Mouse (Mus musculus): ENCODE results near the gene Trpt1. TPM values are rescaled to one million over a fixed set of nuclear protein-coding genes. Genes with fewer than 3 reads are reported as not detected.

The Trpt1 gene
- polyA plus RNA-seq, 1 experiment: 29.6 TPM

GRCm38 (mm10) chr19:7040637-7041130 lies 44.8 kb downstream of the Trpt1 start:
- TF ChIP-seq CTCF (IDR thresholded peaks at IDR 0.05; ENCODE audit: borderline replicate concordance, insufficient read depth, low read depth, low read length): no peak
- no peak for TF ChIP-seq POLR2A (IDR thresholded peaks at IDR 0.05; ENCODE audit: borderline replicate concordance, insufficient read depth, low read length)
- H3K27ac ChIP-seq (ENCODE audit: insufficient read depth, low read length): peak overlapping the region; percentile 52
- DNase-seq: no peak
- 17% methylated on average over 13 of the region's 13 CpGs for WGBS
- H3K4me3 ChIP-seq (replicated peaks; ENCODE audit: insufficient read depth, low read depth, low read length): peak overlapping the region; percentile 54
- H3K27me3 ChIP-seq (ENCODE audit: control insufficient read depth, insufficient read depth, low read length): no peaks in the 10 kb centered on the region
- H3K4me1 ChIP-seq (ENCODE audit: control insufficient read depth, insufficient read depth, low read length): peaks cover 7% of the 10 kb centered on the region; the same call in 1 of the 2 replicates

- peak overlapping the region; percentile 52; the same call in 1 of the 2 replicates for H3K27ac ChIP-seq (ENCODE audit: insufficient read depth, low read length)
- H3K4me1 ChIP-seq (ENCODE audit: control insufficient read depth, insufficient read depth, low read length): peaks cover 7% of the 10 kb centered on the region; the same call in 1 of the 2 replicates
- WGBS: 85% methylated on average over 2 of the region's 2 CpGs
Measured at GRCm38 (mm10) chr19:7041171-7041570, 45.2 kb downstream of the Trpt1 start.

GRCm38 (mm10) chr19:7044279-7044678 lies 48.3 kb downstream of the Trpt1 start:
- DNase-seq: no peak
- Histone ChIP-seq H3K4me3 (replicated peaks; ENCODE audit: insufficient read depth, low read depth, low read length) (no peak overlapping the region), H3K27me3 (ENCODE audit: control insufficient read depth, insufficient read depth, low read length) (no peaks in the 10 kb centered on the region), H3K4me1 (ENCODE audit: control insufficient read depth, insufficient read depth, low read length) (peaks cover 3% of the 10 kb centered on the region; the same call in 1 of the 2 replicates), H3K27ac (ENCODE audit: insufficient read depth, low read length) (no peak overlapping the region)
- WGBS: 67% methylated on average over 4 of the region's 4 CpGs
- TF ChIP-seq POLR2A (IDR thresholded peaks at IDR 0.05; ENCODE audit: borderline replicate concordance, insufficient read depth, low read length): no peak
- no peak for TF ChIP-seq CTCF (IDR thresholded peaks at IDR 0.05; ENCODE audit: borderline replicate concordance, insufficient read depth, low read depth, low read length)

More at GRCm38 (mm10) chr19:7041171-7041570, 45.2 kb downstream of the Trpt1 start:
- DNase-seq: peak in 1 of 2 experiments; percentile 31
- H3K4me3 ChIP-seq (replicated peaks; ENCODE audit: insufficient read depth, low read depth, low read length): no peak overlapping the region
- H3K27me3 ChIP-seq (ENCODE audit: control insufficient read depth, insufficient read depth, low read length): no peaks in the 10 kb centered on the region
- TF ChIP-seq POLR2A (IDR thresholded peaks at IDR 0.05; ENCODE audit: borderline replicate concordance, insufficient read depth, low read length): no peak
- TF ChIP-seq CTCF (IDR thresholded peaks at IDR 0.05; ENCODE audit: borderline replicate concordance, insufficient read depth, low read depth, low read length): no peak

DNA sequence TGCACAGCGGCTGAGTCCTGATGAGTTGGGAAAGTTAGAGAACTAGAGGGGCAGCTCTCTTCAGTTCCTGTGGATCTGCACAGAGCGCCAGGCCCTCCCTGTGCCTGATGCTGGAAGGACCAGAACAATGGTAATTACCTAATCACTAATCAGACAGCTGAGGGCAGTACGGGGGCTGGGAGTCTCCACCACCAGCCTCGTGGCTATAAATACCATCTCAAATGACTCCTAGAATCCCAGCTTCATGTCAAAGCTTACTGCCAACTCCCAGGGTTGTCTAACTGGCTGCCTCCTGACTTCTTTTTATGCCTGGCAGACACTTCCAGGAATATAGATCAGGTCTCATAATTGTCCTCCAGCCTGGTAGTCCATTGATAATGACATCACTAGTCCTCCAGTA lies 48.8 kb downstream of the Trpt1 start:
- WGBS: 55% methylated on average over 4 of the region's 4 CpGs
- H3K27ac ChIP-seq (ENCODE audit: insufficient read depth, low read length): no peak overlapping the region
- TF ChIP-seq POLR2A (IDR thresholded peaks at IDR 0.05; ENCODE audit: borderline replicate concordance, insufficient read depth, low read length) (no peak), CTCF (IDR thresholded peaks at IDR 0.05; ENCODE audit: borderline replicate concordance, insufficient read depth, low read depth, low read length) (no peak)

More for the DNA sequence above, 48.8 kb downstream of the Trpt1 start:
- DNase-seq: no peak
- Histone ChIP-seq H3K4me1 (ENCODE audit: control insufficient read depth, insufficient read depth, low read length) (peaks cover 3% of the 10 kb centered on the region; the same call in 1 of the 2 replicates), H3K4me3 (replicated peaks; ENCODE audit: insufficient read depth, low read depth, low read length) (no peak overlapping the region), H3K27me3 (ENCODE audit: control insufficient read depth, insufficient read depth, low read length) (no peaks in the 10 kb centered on the region)

Other genes with a start within 250 kb of the Trpt1 start
- gene Rps6ka4, start 155.5 kb upstream of the Trpt1 start, polyA plus RNA-seq (2012; rRNA removed): 26.3 and 28.7 TPM in 2 replicates
- gene Ccdc88b, start 137.9 kb upstream of the Trpt1 start, polyA plus RNA-seq (2012; rRNA removed): 1.7 and 2.1 TPM in 2 replicates
- 122 and 124 TPM in 2 replicates for gene Trmt112, start 86.4 kb upstream of the Trpt1 start, polyA plus RNA-seq (2012; rRNA removed)
- gene Prdx5, start 86.0 kb upstream of the Trpt1 start, polyA plus RNA-seq (2012; rRNA removed): 500 and 537 TPM in 2 replicates
- gene Esrra, start 74.3 kb upstream of the Trpt1 start, polyA plus RNA-seq (2012; rRNA removed): 95.3 and 103 TPM in 2 replicates
- 2.8 and 3.2 TPM in 2 replicates for gene Catsperz, start 70.8 kb upstream of the Trpt1 start, polyA plus RNA-seq (2012; rRNA removed)
- gene Kcnk4, start 61.6 kb upstream of the Trpt1 start, polyA plus RNA-seq (2012; rRNA removed): 5.8 and 5.9 TPM in 2 replicates
- 71.6 and 73.8 TPM in 2 replicates for gene Bad, start 54.3 kb upstream of the Trpt1 start, polyA plus RNA-seq (2012; rRNA removed)
- 125 and 127 TPM in 2 replicates for gene Gpr137, start 53.7 kb upstream of the Trpt1 start, polyA plus RNA-seq (2012; rRNA removed)
- gene Ppp1r14b, start 21.2 kb upstream of the Trpt1 start, polyA plus RNA-seq (2012; rRNA removed): 50.1 and 51.7 TPM in 2 replicates
- gene Plcb3, start 19.7 kb upstream of the Trpt1 start, polyA plus RNA-seq (2012; rRNA removed): 53.2 and 57.6 TPM in 2 replicates
- 214 and 257 TPM in 2 replicates for gene Fkbp2, start 15.6 kb upstream of the Trpt1 start, polyA plus RNA-seq (2012; rRNA removed)
- gene Vegfb, start 8.5 kb upstream of the Trpt1 start, polyA plus RNA-seq (2012; rRNA removed): 90.4 and 100.0 TPM in 2 replicates
- 63.6 and 66.4 TPM in 2 replicates for gene Dnajc4, start 3.6 kb upstream of the Trpt1 start, polyA plus RNA-seq (2012; rRNA removed)
- gene Nudt22, start within 50 bp of the Trpt1 start, polyA plus RNA-seq (2012; rRNA removed): 40.4 and 43.5 TPM in 2 replicates
- 2.2 and 2.3 TPM in 2 replicates for gene Fermt3, start 23.3 kb downstream of the Trpt1 start, polyA plus RNA-seq (2012; rRNA removed)
- 215 and 217 TPM in 2 replicates for gene Stip1, start 43.8 kb downstream of the Trpt1 start, polyA plus RNA-seq (2012; rRNA removed)
- gene Macrod1, start 60.7 kb downstream of the Trpt1 start, polyA plus RNA-seq (2012; rRNA removed): 30.8 and 33.8 TPM in 2 replicates
- 5.4 and 6.2 TPM in 2 replicates for gene Flrt1, start 109.6 kb downstream of the Trpt1 start, polyA plus RNA-seq (2012; rRNA removed)
- gene Otub1, start 210.2 kb downstream of the Trpt1 start, polyA plus RNA-seq (2012; rRNA removed): 234 and 248 TPM in 2 replicates
- 1,171 and 1,228 TPM in 2 replicates for gene Cox8a, start 221.5 kb downstream of the Trpt1 start, polyA plus RNA-seq (2012; rRNA removed)
- gene Naa40, start 245.1 kb downstream of the Trpt1 start, polyA plus RNA-seq (2012; rRNA removed): 44.8 and 46.2 TPM in 2 replicates

Measured in cerebellum, adult 2 months (tissue).